Mouse (Mus musculus): Measurements from ENCODE around the gene Adh6a.

GRCm38 (mm10) chr3:138303771-138304488 is 9.2 kb upstream of the Adh6a start:
- TF ChIP-seq CTCF (IDR thresholded peaks at IDR 0.05; ENCODE audit: control insufficient read depth, insufficient read depth, insufficient replicate concordance, low read depth, low read length) (no peak), POLR2A (IDR thresholded peaks at IDR 0.05; ENCODE audit: control insufficient read depth, low read depth, low read length) (no peak)

Measured in testis, adult 2 months (tissue).